Mouse (Mus musculus) spleen, postnatal 14 days (tissue): ENCODE results near the gene Rab3d.
A peak's percentile ranks its signal among the peaks of the same experiment; 100 is the strongest.

ENCODE experiments used
- DNase-seq, 2 experiments: peaks; one replicate each; pipeline ENCODE4 v3.0.0; 2021 to 2022; ENCODE audit warnings: low spot score in 2 of 2

Gene Rab3d

DNA sequence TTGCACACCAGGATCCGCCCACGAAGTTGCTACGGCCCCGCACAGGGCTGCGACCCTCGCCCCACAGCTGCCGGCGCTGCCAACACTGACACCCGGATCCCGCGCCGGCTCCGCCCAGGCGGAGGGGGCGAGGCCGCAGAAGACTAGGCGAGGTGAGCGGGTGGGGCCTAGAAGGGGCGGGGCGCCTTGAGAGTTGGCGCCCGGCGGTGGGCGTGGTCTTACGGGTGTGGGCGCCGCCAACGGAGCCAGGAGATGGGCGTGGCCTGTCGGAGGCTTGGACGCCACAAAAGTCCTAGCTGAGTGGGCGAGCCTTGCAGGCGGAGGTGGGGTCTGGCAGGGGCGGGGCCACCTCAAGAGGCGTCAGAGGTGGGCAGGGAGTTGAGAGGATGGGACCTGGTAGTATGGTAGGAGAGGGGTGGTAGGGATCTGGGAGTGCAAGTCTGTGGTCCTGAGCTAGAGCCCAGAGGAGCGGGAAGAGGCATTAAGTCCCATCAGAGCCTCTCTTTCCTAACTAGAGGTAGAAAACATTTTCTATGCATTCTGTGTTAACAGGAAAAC lies at the start of gene Rab3d:
Rab3d (minus strand) TSS at position 158 of the 558 bp plus-strand sequence.
- DNase-seq: peak; percentile 92 to 93

DNA sequence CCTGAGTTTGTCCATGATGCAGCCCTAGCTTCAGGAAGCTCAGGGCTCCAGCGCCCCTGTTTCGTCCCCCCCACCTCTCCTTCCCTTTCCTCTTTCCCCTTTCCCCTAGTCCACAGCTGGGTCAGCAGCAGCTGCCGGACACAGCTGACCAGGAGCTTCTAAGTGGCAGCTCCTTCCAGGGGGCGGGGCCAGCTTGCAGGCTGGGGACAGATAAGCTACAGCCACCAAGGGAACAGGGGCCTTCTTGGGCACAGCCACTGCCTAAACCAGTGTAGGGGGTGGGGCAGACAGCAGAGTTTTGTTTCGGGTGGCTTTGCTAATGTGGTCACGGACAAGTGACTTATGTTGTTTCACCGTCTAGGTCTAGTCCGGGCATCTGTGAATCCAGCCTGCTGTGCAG lies 45.4 kb upstream of the Rab3d start, which contains the start of gene Epor:
Epor (minus strand) TSS at position 90 of the 400 bp plus-strand sequence.
- DNase-seq: peak; percentile 64 to 65

GRCm38 (mm10) chr9:21962416-21963059 lies 44.5 kb upstream of the Rab3d start:
- DNase-seq: peak; percentile 86 to 91

GRCm38 (mm10) chr9:21962010-21962409 lies 44.0 kb upstream of the Rab3d start:
- DNase-seq: no peak

GRCm38 (mm10) chr9:21961366-21961980 lies 43.5 kb upstream of the Rab3d start:
- no peak for DNase-seq

DNA sequence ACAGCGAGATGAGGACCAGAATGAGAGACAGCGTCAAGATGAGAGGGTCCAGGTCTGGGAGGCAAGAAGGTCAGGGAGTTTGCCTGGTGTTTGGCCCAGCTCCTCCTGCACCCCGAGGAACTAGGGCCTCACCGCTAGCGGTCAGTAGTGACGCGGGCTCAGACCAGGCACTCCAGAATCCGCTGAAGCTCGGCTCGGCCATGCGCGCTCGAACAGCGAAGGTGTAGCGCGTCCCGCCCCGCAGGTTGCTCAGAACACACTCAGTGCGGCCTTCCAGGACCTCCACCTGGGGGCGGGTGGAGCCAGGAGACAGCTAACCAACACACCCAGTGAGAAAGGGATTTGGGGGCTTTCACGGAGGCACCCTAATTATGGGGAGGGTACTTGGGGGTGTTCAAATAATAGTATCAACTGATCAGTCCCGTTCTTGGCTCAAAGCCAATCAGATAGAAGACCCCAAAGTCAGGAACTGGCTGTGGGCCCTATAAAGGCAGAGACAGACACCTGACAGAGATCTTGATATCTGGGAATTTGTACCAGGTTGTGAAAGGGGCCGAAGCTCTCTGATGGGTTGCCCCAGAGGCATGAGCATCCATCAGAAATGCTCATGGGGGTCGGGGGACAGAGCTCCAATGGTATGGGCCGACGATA lies 42.7 kb upstream of the Rab3d start:
- no peak for DNase-seq

DNA sequence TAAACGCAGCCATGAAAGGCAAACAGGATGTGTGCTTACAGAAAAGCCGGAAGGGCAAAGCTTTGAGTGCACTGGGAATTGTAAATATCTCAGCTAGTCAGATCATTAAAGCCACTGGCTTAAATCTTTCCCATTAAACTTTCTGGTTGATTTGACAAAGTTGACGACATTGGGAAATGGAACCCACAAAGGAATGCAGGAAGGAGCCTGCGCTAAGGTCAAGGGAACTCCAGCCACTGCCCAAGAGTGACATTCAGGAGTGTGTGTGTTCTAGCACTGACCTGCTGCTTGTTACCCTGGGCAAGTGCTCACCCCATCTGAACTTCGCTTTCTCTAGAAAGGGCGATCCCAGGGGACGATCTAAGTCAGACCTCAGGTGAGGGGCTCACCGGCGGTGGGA lies 42.1 kb upstream of the Rab3d start:
- DNase-seq: no peak

DNA sequence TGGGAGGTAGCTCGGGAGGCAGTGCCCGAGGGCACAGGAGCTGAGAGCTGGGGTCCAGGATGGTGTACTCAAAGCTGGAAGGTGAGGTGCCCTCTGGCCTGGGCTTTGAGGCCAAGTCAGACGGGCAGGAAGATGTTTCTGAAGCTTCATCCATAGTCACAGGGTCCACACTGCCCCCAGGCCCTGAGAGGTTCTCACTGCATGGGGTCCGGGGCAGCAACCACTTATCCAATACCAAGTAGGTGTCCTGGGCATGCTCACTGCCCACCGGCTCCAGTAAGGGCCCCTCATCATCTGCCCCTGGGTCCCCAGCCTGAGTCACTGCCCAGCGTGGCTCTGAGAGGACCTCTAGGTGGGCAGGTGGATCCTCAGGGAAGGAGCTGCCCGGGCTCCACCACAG lies 41.3 kb upstream of the Rab3d start:
- no peak for DNase-seq

DNA sequence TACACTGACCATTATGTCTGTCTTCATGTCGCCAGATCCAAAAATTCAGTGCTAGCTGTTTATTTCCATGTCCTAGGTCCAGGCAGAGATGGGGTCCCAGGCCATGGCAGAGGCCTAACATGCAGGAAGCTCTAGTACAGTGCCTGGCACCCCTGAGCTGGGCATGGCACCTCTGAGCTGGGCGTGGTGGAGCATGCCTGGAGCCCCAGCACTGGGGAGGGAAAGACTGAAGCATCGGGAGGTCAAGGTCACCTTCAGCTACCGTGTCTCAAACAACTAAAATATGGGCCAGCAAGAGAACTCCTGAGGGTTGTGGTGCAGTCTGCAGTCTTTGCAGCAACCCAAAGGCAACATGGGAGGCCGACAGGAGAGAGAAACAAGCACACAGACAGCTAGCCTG lies 40.4 kb upstream of the Rab3d start:
- no peak for DNase-seq

- peak; percentile 96 to 97 for DNase-seq
Observed at GRCm38 (mm10) chr9:21955570-21956281, 37.7 kb upstream of the Rab3d start, which contains the start of gene Swsap1. Swsap1 (plus strand) TSS chr9:21955755.

- DNase-seq: no peak
Observed at GRCm38 (mm10) chr9:21955225-21955569, 37.2 kb upstream of the Rab3d start.

DNA sequence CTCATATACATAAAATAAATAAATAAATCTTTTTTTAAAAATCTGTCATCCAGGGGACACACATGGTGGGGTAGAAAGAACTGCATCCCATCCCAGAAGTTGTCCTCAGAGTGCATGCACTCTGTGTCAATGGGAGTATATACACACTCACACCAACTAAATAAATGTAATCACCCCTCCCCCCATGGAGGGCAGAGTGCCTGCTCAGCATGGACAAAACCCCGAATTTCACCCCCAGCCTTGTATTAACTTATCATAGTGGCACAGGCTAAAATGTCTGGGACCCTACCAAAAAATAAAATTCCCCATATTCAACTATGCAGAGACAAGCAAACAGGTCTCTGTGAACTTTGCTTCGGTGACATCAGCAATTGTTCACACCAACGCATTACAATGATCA lies 36.6 kb upstream of the Rab3d start:
- no peak for DNase-seq

DNA sequence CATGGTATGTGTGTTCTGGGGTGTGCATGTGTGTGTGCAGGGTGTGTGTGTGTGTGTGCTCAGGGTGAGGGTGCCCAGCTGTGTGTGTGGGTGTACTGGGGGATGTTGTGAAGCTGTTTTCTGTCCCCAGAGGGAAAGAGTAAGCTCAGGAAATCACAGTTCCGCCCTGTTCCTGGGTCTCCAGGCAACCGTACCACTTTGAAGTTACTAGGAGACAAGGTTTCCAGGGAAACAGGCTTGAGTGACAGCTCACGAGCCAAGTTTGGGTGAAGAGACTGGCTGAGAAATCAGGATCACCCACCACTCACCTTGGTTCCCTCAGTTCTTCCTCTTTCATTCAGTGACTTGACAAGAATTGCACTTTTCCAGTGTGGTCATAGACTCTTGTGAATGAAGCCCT lies 35.6 kb upstream of the Rab3d start:
- DNase-seq: no peak

- DNase-seq: no peak
Observed at GRCm38 (mm10) chr9:21951977-21952376, 34.0 kb upstream of the Rab3d start.

DNA sequence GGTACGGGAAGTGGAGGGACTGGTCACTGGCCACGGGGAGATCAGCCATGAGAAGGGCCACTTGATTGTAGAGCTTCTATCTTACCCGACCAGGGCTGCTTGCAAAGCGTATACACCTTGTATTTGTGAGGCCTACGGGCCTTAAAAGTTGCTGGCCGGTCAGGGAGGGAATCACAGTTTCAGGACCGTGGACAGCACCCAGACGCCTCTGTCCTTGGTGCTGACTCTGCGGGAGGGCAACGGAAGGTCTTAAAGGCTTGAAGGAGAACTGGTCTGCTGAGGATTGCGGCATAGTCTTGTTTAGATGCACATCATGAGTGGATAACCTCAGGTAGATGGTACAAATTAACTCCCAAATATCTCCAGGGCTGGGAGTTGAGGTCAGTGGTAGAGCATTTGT lies 32.3 kb upstream of the Rab3d start:
- DNase-seq: peak; percentile 55 to 71

- DNase-seq: no peak
Observed at GRCm38 (mm10) chr9:21948790-21949189, 30.8 kb upstream of the Rab3d start.

DNA sequence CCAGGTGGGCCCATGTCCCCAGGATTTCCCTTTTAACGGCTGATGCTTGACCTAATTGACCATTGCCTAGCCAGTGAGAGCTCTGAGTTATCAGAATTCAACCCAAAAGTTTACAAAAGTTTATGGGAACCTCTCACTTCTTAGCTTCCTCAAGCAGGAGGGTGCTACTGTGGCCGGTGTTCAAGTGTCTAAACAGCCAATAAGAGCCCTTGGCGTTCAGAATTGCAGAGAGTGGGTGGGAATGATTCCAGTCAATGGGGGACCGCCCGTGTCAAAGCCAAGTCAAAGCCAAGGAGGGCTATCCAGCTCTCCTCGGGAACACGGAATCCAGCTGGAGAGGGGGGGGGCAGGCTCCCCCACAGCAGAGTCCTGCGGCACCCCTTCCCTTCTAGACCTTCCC lies 30.2 kb upstream of the Rab3d start:
- no peak for DNase-seq

DNA sequence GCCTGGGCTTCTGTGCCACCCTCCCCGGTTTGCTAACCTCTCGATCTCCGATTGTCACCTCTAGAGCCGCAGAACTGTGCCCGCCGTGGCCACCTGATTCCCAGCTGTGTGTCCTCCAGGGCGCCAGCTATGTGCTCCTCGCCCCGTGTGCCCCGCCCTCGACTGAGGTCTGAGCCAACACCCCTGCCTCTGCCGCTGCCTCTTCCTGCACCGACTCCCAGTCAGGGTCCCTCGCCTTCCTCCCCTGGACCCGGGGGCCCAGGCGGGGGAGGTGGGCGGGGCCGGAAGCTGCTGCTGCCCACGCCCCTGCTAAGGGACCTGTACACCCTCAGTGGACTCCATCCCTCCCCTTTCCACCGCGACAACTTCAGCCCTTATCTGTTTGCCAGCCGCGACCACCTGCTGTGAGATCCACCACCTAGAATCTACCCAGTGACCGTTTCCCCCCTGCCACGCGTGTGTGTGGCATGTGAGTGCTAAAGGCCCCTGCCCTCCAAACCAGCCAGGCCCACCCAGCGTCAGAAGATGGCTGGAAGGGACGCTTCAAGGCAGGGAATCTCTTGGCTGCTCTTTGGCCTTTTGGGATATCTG lies 29.6 kb upstream of the Rab3d start:
- no peak for DNase-seq

- DNase-seq: no peak
Observed at GRCm38 (mm10) chr9:21944267-21944666, 26.3 kb upstream of the Rab3d start.

- no peak for DNase-seq
Observed at GRCm38 (mm10) chr9:21943638-21944037, 25.6 kb upstream of the Rab3d start.

GRCm38 (mm10) chr9:21943046-21943445 lies 25.1 kb upstream of the Rab3d start:
- DNase-seq: no peak
